Mouse (Mus musculus): ENCODE data around the gene Fcgr1. TPM values are rescaled to one million over a fixed set of nuclear protein-coding genes. Genes with fewer than 3 reads are reported as not detected.
A peak's percentile ranks its signal among the peaks of the same experiment; 100 is the strongest.
"Not testable (repeated sequence)": the region's sequence is repeated elsewhere in the genome, so short reads cannot be mapped to it uniquely, and the experiment has no call there.

The Fcgr1 gene
- polyA plus RNA-seq, 1 experiment from 2014 or later = 3.3 TPM

DNA sequence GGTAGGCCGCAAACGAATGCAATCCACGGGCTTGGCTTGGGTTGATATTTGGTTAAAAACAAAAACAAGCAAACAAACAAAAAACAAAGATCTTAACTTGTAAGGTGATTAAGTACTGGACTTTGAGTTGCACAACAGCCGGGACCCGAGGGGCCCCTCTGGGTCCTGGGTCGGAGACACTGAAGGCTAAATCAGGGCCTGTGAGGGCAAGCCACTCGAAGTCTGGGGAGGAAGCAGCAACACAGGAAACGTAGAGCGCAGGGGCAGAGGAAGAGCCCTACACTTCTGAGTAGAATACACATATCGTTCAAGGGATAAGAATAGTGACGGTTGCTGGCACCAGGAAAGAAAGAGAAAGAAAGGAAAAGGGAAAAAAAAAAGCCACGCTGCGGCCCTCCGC, 38.2 kb upstream of the Fcgr1 start:
- Histone ChIP-seq H3K4me1 (ENCODE audit: insufficient read depth) (no peaks in the 10 kb centered on the region), H3K27ac (ENCODE audit: low read depth) (no peak overlapping the region), H3K36me3 (ENCODE audit: insufficient read depth) (no peaks in the 10 kb centered on the region), H3K27me3 (ENCODE audit: insufficient read depth, low read length) (peaks cover 87% of the 10 kb centered on the region), H3K9ac (no peak overlapping the region), H3K4me2 (peak overlapping the region; percentile 56; the same call in 1 of the 2 replicates), H3K4me3 (ENCODE audit: low read depth, low read length) (0 out of 2 replicates have a peak overlapping the region, but pooled peaks have one; percentile 4), H3K9me3 (ENCODE audit: low read depth, low read length) (no peaks in the 10 kb centered on the region)
- no peak for TF ChIP-seq CTCF (IDR thresholded peaks at IDR 0.05; ENCODE audit: low read depth)
- 18% methylated on average over 14 of the region's 14 CpGs for WGBS
- peak; percentile 9 for DNase-seq
- ATAC-seq (ENCODE audit: insufficient read depth) = no peak

DNA sequence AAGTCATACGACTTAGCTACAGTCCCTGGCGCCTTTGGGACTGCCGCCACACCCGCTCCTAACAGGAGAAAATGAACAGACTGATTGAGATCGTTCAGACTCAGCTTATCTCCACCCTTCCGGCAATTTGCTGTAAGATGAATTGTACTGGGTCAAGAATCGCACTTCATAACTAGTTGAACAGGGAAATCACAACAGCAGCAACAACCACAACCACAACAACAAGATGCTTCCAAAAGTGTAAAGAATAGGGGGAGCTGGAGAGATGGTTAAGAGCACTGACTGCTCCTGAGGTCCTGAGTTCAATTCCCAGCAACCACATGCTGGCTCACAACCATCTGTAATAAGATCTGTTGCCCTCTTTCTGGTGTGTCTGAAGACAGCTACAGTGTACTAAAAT, 37.7 kb upstream of the Fcgr1 start:
- ATAC-seq (ENCODE audit: insufficient read depth) (no peak), DNase-seq (no peak)
- H3K9me3 ChIP-seq (ENCODE audit: low read depth, low read length) = no peaks in the 10 kb centered on the region
- no peak overlapping the region for H3K4me3 ChIP-seq (ENCODE audit: low read depth, low read length)
- H3K27me3 ChIP-seq (ENCODE audit: insufficient read depth, low read length) = peaks cover 85% of the 10 kb centered on the region
- H3K27ac ChIP-seq (ENCODE audit: low read depth) = no peak overlapping the region
- no peak overlapping the region for H3K4me2 ChIP-seq
- no peak for TF ChIP-seq CTCF (IDR thresholded peaks at IDR 0.05; ENCODE audit: low read depth)
- no peaks in the 10 kb centered on the region for H3K36me3 ChIP-seq (ENCODE audit: insufficient read depth)
- no peaks in the 10 kb centered on the region for H3K4me1 ChIP-seq (ENCODE audit: insufficient read depth)
- H3K9ac ChIP-seq = no peak overlapping the region
- WGBS = 56% methylated on average over 7 of the region's 7 CpGs

DNA sequence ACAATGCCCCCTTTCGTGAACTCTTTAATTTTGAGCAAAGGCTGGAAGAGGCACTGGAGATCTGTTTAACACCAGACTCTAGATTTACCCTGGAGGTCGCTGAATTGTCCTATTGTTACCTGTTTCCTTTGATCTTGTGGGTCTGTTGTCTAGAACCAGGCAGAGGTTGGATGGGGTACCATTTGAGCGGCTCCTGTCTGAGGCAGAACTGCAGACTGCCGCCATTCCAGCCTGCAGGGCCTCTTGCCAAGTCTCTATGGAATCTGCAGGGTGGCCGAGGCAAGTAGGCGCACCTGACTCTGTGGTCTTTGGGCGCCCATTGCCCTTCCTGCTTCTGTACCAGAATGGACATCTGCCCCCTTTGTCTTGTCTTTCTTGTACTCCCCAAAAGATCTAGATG, 36.8 kb upstream of the Fcgr1 start:
- H3K9ac ChIP-seq = no peak overlapping the region
- peaks cover 85% of the 10 kb centered on the region for H3K27me3 ChIP-seq (ENCODE audit: insufficient read depth, low read length)

DNA sequence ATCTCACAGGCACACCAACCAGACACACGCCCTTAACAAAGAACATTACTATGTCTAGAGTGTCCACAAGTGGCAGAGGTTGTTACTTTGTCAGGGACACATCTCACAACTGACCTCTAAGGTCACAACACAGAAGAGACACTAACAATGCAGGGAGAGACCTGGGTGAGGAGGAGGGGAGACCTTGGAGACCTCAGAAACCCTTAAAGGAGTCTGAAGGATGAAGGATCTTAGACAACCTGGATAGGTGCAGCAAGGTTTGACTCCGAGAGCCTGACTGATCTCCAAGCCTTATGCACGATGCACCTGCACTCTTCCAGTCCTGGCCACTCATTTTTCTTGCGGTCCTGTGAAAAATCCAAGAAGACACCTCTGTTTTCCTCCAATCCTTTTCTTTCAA, 36.4 kb upstream of the Fcgr1 start:
- DNase-seq (no peak), ATAC-seq (ENCODE audit: insufficient read depth) (no peak)
- H3K9ac ChIP-seq = no peak overlapping the region
- no peaks in the 10 kb centered on the region for H3K9me3 ChIP-seq (ENCODE audit: low read depth, low read length)
- TF ChIP-seq CTCF (IDR thresholded peaks at IDR 0.05; ENCODE audit: low read depth) = no peak
- whole genome bisulfite sequencing = 78% methylated on average over 4 of the region's 4 CpGs
- H3K27me3 ChIP-seq (ENCODE audit: insufficient read depth, low read length) = peaks cover 84% of the 10 kb centered on the region
- no peaks in the 10 kb centered on the region for H3K4me1 ChIP-seq (ENCODE audit: insufficient read depth)
- no peaks in the 10 kb centered on the region for H3K36me3 ChIP-seq (ENCODE audit: insufficient read depth)
- H3K27ac ChIP-seq (ENCODE audit: low read depth) = no peak overlapping the region
- H3K4me3 ChIP-seq (ENCODE audit: low read depth, low read length) = no peak overlapping the region
- H3K4me2 ChIP-seq = no peak overlapping the region

More for the DNA sequence above, 36.8 kb upstream of the Fcgr1 start:
- Histone ChIP-seq H3K27ac (ENCODE audit: low read depth) (no peak overlapping the region), H3K4me3 (ENCODE audit: low read depth, low read length) (no peak overlapping the region), H3K36me3 (ENCODE audit: insufficient read depth) (no peaks in the 10 kb centered on the region), H3K9me3 (ENCODE audit: low read depth, low read length) (no peaks in the 10 kb centered on the region), H3K4me1 (ENCODE audit: insufficient read depth) (no peaks in the 10 kb centered on the region), H3K4me2 (no peak overlapping the region)
- 59% methylated on average over 7 of the region's 7 CpGs for WGBS
- ATAC-seq (ENCODE audit: insufficient read depth) (no peak), DNase-seq (no peak)
- TF ChIP-seq CTCF (IDR thresholded peaks at IDR 0.05; ENCODE audit: low read depth) = no peak

DNA sequence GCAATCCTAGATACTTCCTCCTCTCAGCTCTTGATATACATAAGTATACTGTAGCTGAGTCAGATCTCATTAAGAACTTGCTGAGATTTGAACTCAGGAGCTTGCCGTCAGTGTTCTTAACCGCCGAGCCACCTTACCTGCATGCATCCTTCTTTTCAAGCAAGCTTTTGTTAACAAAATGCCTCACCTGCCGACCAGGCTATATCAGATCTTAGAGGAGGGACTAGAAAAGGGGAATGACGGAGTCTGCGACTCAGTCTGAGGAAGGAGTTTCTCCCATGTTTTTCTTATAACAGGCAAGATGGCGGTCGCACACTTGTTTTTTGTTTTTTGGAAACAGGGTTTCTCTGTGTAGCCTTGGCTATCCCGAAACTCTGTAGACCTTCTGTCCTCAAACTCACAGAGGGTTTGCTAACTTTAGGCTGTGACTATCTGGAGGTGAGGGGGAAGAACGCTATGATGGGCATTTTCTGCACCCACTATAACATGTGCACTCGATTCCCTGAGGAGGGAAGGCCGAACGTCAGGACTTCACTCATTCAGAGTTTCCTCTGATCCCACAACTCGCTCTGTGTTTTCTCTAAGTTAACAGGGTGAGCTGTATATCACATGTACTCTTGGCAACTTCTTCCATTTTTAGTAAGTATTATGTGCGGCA, 35.1 kb upstream of the Fcgr1 start:
- Histone ChIP-seq H3K36me3 (ENCODE audit: insufficient read depth) (no peaks in the 10 kb centered on the region), H3K27me3 (ENCODE audit: insufficient read depth, low read length) (peaks cover 72% of the 10 kb centered on the region), H3K27ac (ENCODE audit: low read depth) (no peak overlapping the region), H3K9ac (no peak overlapping the region), H3K4me1 (ENCODE audit: insufficient read depth) (no peaks in the 10 kb centered on the region), H3K9me3 (ENCODE audit: low read depth, low read length) (no peaks in the 10 kb centered on the region), H3K4me2 (peak overlapping the region; percentile 59; the same call in 1 of the 2 replicates), H3K4me3 (ENCODE audit: low read depth, low read length) (peak overlapping the region; percentile 37)
- no peak for TF ChIP-seq CTCF (IDR thresholded peaks at IDR 0.05; ENCODE audit: low read depth)
- WGBS = 12% methylated on average over 15 of the region's 15 CpGs
- DNase-seq = no peak
- ATAC-seq (ENCODE audit: insufficient read depth) = no peak

DNA sequence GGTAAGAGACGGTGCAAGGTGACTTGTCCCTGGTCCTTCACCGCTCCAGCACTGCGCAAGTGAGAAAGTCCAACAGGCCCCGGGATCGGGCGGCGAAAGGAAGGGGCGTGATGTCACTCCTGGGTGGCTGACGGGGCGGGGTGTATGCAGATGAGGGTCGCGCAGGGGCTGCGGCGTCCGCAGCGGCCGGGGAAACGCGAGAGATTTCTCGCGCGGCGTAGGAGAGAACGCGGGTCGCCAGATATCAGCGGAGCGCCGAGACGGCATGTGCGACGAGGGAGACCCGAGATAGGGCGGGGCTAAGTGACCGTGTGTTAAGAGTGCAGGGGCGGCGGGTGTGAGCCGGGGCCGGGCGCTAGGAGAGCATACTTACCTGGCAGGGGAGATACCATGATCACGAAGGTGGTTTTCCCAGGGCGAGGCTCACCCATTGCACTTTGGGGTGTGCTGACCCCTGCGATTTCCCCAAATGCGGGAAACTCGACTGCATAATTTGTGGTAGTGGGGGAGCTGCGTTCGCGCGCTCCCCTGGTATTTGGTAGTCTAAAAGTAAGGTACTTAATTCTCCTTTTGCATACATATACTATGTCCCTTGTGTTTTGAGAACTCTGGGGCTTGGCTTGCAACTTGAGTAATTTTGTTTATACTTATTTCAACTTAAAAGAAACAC, 34.4 kb upstream of the Fcgr1 start:
- peaks cover 68% of the 10 kb centered on the region for H3K27me3 ChIP-seq (ENCODE audit: insufficient read depth, low read length)

DNA sequence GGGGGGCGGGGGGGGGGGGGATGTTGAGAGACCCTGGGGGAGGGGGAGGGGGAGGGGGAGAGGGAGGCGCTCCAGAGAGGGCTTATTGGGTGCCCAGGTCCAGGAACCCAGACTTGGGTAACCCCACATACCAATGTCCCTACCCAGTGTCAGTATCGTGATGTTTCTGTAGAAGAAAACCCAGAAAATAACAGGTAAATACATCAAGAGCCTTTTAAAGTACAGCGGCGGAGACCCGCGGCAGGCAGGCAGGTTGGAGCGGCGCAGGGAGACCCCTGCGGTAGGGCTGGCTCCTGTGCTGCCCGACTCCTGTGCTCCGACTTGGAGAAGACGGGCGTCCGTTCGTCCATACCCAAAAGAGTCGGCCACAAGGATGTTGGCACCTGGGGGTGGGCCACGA, 33.9 kb upstream of the Fcgr1 start:
- Histone ChIP-seq H3K4me1 (ENCODE audit: insufficient read depth) (no peaks in the 10 kb centered on the region), H3K27me3 (ENCODE audit: insufficient read depth, low read length) (peaks cover 63% of the 10 kb centered on the region), H3K4me3 (ENCODE audit: low read depth, low read length) (peak overlapping the region; percentile 37), H3K9me3 (ENCODE audit: low read depth, low read length) (no peaks in the 10 kb centered on the region), H3K27ac (ENCODE audit: low read depth) (no peak overlapping the region), H3K4me2 (peak overlapping the region; percentile 59), H3K36me3 (ENCODE audit: insufficient read depth) (no peaks in the 10 kb centered on the region), H3K9ac (no peak overlapping the region)
- no peak for TF ChIP-seq CTCF (IDR thresholded peaks at IDR 0.05; ENCODE audit: low read depth)
- DNase-seq (peak; percentile 19), ATAC-seq (ENCODE audit: insufficient read depth) (no peak; the same call in 1 of the 2 replicates)
- 0% methylated on average over 12 of the region's 18 CpGs for WGBS

More for the DNA sequence above, 34.4 kb upstream of the Fcgr1 start:
- H3K9me3 ChIP-seq (ENCODE audit: low read depth, low read length); H3K36me3 ChIP-seq (ENCODE audit: insufficient read depth); H3K9ac ChIP-seq; H3K27ac ChIP-seq (ENCODE audit: low read depth); H3K4me1 ChIP-seq (ENCODE audit: insufficient read depth): not testable (repeated sequence)
- peak overlapping the region; percentile 37 for H3K4me3 ChIP-seq (ENCODE audit: low read depth, low read length)
- under 1% methylated on average over 46 of the region's 49 CpGs for WGBS
- peak overlapping the region; percentile 59 for H3K4me2 ChIP-seq
- DNase-seq = peak; percentile 56
- peak; percentile 93 for ATAC-seq (ENCODE audit: insufficient read depth)

Measured in lung, embryonic 14.5 days (tissue).